Mouse (Mus musculus) myocyte (in vitro differentiated cells): ENCODE data around the gene Pf4.

ENCODE experiments used
- CEBPB ChIP-seq: IDR thresholded peaks from 2 replicates; pipeline ENCODE4 v1.6.1; 2011; ENCODE audit warnings: mild to moderate bottlenecking, moderate library complexity; ENCODE audit not compliant: poor library complexity, insufficient read depth, severe bottlenecking
- E2F4 ChIP-seq: IDR thresholded peaks from one replicate; pipeline ENCODE4 v1.6.1; 2011; ENCODE audit warnings: mild to moderate bottlenecking, control low read depth, moderate library complexity; ENCODE audit not compliant: insufficient read depth
- MAX ChIP-seq: IDR thresholded peaks from one replicate; pipeline ENCODE4 v1.6.1; 2011; ENCODE audit warnings: low read depth, mild to moderate bottlenecking, control low read depth
- MYOD1 ChIP-seq, 3 experiments: IDR thresholded peaks; one replicate each; pipeline ENCODE4 v1.6.1; 2011; ENCODE audit warnings: control low read depth in 2 of 3, low read depth in 2 of 3, mild to moderate bottlenecking in 2 of 3, moderate library complexity in 1 of 3; ENCODE audit not compliant: insufficient read length in 2 of 3, control insufficient read depth in 1 of 3
- MYOG ChIP-seq, 3 experiments: IDR thresholded peaks; one replicate each; pipeline ENCODE4 v1.6.1; 2011; ENCODE audit warnings: control low read depth in 2 of 3, low read depth in 2 of 3, mild to moderate bottlenecking in 2 of 3; ENCODE audit not compliant: insufficient read length in 2 of 3, control insufficient read depth in 1 of 3, insufficient read depth in 1 of 3
- POLR2A ChIP-seq: IDR thresholded peaks from one replicate; pipeline ENCODE4 v1.6.1; 2011; ENCODE audit warnings: low read depth, mild to moderate bottlenecking, control low read depth, moderate library complexity; ENCODE audit not compliant: insufficient read length
- POLR2AphosphoS2 ChIP-seq: IDR thresholded peaks from one replicate; pipeline ENCODE4 v1.6.1; 2011; ENCODE audit warnings: low read depth, control low read depth; ENCODE audit not compliant: insufficient read length
- REST ChIP-seq: IDR thresholded peaks from one replicate; pipeline ENCODE4 v1.6.1; 2011; ENCODE audit warnings: mild to moderate bottlenecking, control low read depth, moderate library complexity; ENCODE audit not compliant: insufficient read depth, insufficient read length
- SRF ChIP-seq: IDR thresholded peaks from one replicate; pipeline ENCODE4 v1.6.1; 2011; ENCODE audit warnings: low read depth; ENCODE audit not compliant: control insufficient read depth, insufficient read length
- TCF12 ChIP-seq: IDR thresholded peaks from one replicate; pipeline ENCODE4 v1.6.1; 2011; ENCODE audit warnings: mild to moderate bottlenecking, control low read depth; ENCODE audit not compliant: poor library complexity, insufficient read depth, severe bottlenecking
- TCF3 ChIP-seq: IDR thresholded peaks from one replicate; pipeline ENCODE4 v1.6.1; 2011; ENCODE audit warnings: low read depth, control low read depth; ENCODE audit not compliant: insufficient read length
- USF1 ChIP-seq: IDR thresholded peaks from one replicate; pipeline ENCODE4 v1.6.1; 2011; ENCODE audit warnings: low read depth, mild to moderate bottlenecking, control low read depth, moderate library complexity

DNA sequence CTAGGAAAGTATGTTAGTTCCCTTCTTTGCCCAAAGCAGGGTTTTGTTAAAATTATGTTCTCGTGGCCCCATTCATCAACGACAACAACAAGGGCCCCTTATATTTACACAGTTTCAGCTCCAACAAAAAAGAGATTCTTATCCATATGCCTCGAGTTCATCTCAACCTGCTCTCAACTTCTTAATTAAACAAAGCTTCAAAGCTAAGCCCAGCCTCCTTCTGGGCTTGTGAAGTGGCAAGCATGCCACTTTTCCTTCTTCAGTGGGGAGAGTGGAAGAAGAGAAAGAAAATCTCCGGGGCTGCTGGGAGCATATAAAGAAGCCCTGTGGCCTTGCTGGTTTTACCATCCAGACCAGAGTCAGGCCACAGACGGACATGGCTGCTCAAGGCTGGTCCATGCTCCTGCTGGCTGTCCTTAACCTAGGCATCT is 22.0 kb downstream of the Pf4 start, which contains the start of gene Cxcl15:
- TF ChIP-seq TCF12 (no peak), MAX (no peak), REST (no peak), CEBPB (no peak), USF1 (no peak), POLR2A (no peak), E2F4 (no peak), MYOG (IDR thresholded peaks at IDR 0.05; ENCODE audit: control insufficient read depth in 1 of 3, insufficient read depth in 1 of 3, insufficient read length in 2 of 3, low read depth in 2 of 3) (no peak), MYOD1 (IDR thresholded peaks at IDR 0.05; ENCODE audit: control insufficient read depth in 1 of 3, insufficient read length in 2 of 3, low read depth in 2 of 3) (no peak), POLR2AphosphoS2 (no peak), SRF (no peak), TCF3 (no peak)
